Mouse (Mus musculus) ES-Bruce4 (cell line): Measurements from ENCODE around the gene Zcchc14. TPM values are rescaled to one million over a fixed set of nuclear protein-coding genes. Genes with fewer than 3 reads are reported as not detected.

Source experiments
- H3K27ac ChIP-seq: 2 replicates; pipeline ENCODE4 v1.5.1; 2012; ENCODE audit warnings: low read length, inconsistent platforms; ENCODE audit not compliant: insufficient read depth
- H3K27me3 ChIP-seq: 2 replicates; pipeline ENCODE4 v1.6.1; 2012; ENCODE audit warnings: mild to moderate bottlenecking, low read length, inconsistent platforms; ENCODE audit not compliant: control insufficient read depth, poor library complexity, insufficient read depth, severe bottlenecking
- H3K36me3 ChIP-seq: 2 replicates; pipeline ENCODE4 v1.6.1; 2012; ENCODE audit warnings: inconsistent platforms, mild to moderate bottlenecking, low read length, moderate library complexity; ENCODE audit not compliant: control insufficient read depth, poor library complexity, insufficient read depth, severe bottlenecking
- H3K4me1 ChIP-seq: one replicate; pipeline ENCODE4 v1.8.1; 2011; ENCODE audit warnings: low read length; ENCODE audit not compliant: control insufficient read depth, insufficient read depth
- H3K4me3 ChIP-seq: 2 replicates; pipeline ENCODE4 v1.5.1; 2011; ENCODE audit warnings: low read depth, mild to moderate bottlenecking, low read length
- H3K9ac ChIP-seq: 2 replicates; pipeline ENCODE4 v1.6.1; 2012; ENCODE audit warnings: low read depth, mild to moderate bottlenecking, inconsistent platforms; ENCODE audit not compliant: poor library complexity, severe bottlenecking
- H3K9me3 ChIP-seq: replicated peaks from 2 replicates; pipeline ENCODE4 v1.6.1; 2012; ENCODE audit warnings: mild to moderate bottlenecking, low read length, inconsistent platforms; ENCODE audit not compliant: control insufficient read depth, poor library complexity, insufficient read depth, severe bottlenecking
- CTCF ChIP-seq: IDR thresholded peaks from one replicate; pipeline ENCODE4 v1.8.1; 2011; ENCODE audit warnings: low read depth, low read length
- EP300 ChIP-seq: IDR thresholded peaks from 2 replicates; pipeline ENCODE4 v1.6.1; 2011; ENCODE audit warnings: low read depth, low read length; ENCODE audit not compliant: insufficient read depth
- POLR2A ChIP-seq: IDR thresholded peaks from one replicate; pipeline ENCODE4 v1.8.1; 2011; ENCODE audit warnings: low read length; ENCODE audit not compliant: insufficient read depth
- polyA plus RNA-seq: library from polyadenylated mRNA; stranded (reverse); fragments of >200 nt; gene quantifications from 2 replicates; pipeline ENCODE4 v1.2.4, GENCODE M21; 2011; ENCODE audit warnings: low read depth; ENCODE audit not compliant: missing spikeins, insufficient read depth, insufficient read length

The Zcchc14 gene
- polyA plus RNA-seq, 1 experiment: 39.9 TPM

- Histone ChIP-seq H3K9me3 (no peaks in the 10 kb centered on the region), H3K27ac (no peak overlapping the region), H3K27me3 (no peaks in the 10 kb centered on the region), H3K4me1 (no peaks in the 10 kb centered on the region), H3K9ac (no peak overlapping the region), H3K36me3 (peaks cover 4% of the 10 kb centered on the region), H3K4me3 (no peak overlapping the region)
- no peak for TF ChIP-seq POLR2A
- no peak for TF ChIP-seq CTCF
- TF ChIP-seq EP300: no peak
Observed at GRCm38 (mm10) chr8:121609251-121609650, 43.5 kb downstream of the Zcchc14 start.

- no peak overlapping the region for H3K9ac ChIP-seq
- H3K36me3 ChIP-seq: peaks cover 4% of the 10 kb centered on the region
- no peaks in the 10 kb centered on the region for H3K4me1 ChIP-seq
- no peaks in the 10 kb centered on the region for H3K27me3 ChIP-seq
- H3K4me3 ChIP-seq: no peak overlapping the region
- no peak overlapping the region for H3K27ac ChIP-seq
- H3K9me3 ChIP-seq: no peaks in the 10 kb centered on the region
- no peak for TF ChIP-seq POLR2A
- TF ChIP-seq EP300: no peak
- TF ChIP-seq CTCF: no peak
Observed at GRCm38 (mm10) chr8:121607661-121608060, 45.0 kb downstream of the Zcchc14 start.

DNA sequence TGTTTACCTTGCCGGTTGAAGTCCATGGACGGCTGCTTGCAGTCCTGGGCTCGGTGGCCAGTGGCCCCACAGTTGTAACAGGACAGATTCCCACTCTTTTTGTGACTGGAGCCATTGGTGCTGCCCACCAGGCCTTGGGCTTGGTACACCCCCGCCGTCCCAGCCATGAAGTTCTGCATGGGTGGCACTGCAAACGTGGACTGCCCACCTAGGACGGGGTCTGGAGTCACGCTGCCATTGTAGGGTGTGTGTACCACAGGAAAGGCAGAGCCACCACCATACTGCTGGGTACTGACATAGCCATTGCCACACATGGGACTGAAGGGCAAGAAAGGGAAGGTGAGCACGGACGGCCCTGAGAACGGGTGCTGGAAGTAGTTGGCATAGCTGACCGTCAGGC lies 48.9 kb downstream of the Zcchc14 start:
- Histone ChIP-seq H3K9me3 (no peaks in the 10 kb centered on the region), H3K27me3 (no peaks in the 10 kb centered on the region), H3K36me3 (peaks cover 12% of the 10 kb centered on the region), H3K4me3 (no peak overlapping the region), H3K9ac (no peak overlapping the region), H3K27ac (no peak overlapping the region), H3K4me1 (no peaks in the 10 kb centered on the region)
- TF ChIP-seq POLR2A: no peak
- no peak for TF ChIP-seq CTCF
- TF ChIP-seq EP300: no peak

DNA sequence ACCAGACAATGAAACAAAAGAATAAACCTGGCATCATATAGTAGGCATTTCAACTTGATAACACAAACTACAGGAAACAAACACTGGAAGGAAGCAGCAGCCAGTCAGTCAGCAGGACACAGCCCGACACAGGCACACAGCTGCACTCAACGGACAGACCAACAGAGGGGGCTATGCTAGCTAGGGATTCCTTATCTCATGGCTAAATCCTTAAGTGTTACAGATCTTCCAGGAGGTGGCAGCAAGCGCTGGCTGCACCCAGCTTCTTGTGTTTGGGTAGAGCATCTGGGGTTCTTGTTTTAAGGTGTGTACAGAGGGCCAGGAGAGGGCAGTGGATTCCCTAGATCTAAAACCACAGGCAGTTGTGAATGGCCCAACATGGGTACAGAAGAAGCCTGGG lies 49.8 kb downstream of the Zcchc14 start:
- H3K36me3 ChIP-seq: peaks cover 12% of the 10 kb centered on the region
- no peak for TF ChIP-seq EP300
- peak; percentile 97 for TF ChIP-seq CTCF

GRCm38 (mm10) chr8:121602411-121602810 lies 50.3 kb downstream of the Zcchc14 start:
- Histone ChIP-seq H3K9ac (no peak overlapping the region), H3K4me3 (no peak overlapping the region), H3K36me3 (peaks cover 13% of the 10 kb centered on the region), H3K27me3 (no peaks in the 10 kb centered on the region), H3K9me3 (no peaks in the 10 kb centered on the region), H3K4me1 (no peaks in the 10 kb centered on the region), H3K27ac (no peak overlapping the region)
- TF ChIP-seq POLR2A: no peak
- no peak for TF ChIP-seq EP300
- TF ChIP-seq CTCF: no peak

More for the DNA sequence above, 49.8 kb downstream of the Zcchc14 start:
- Histone ChIP-seq H3K27me3 (no peaks in the 10 kb centered on the region), H3K4me1 (no peaks in the 10 kb centered on the region), H3K9ac (no peak overlapping the region), H3K27ac (no peak overlapping the region), H3K9me3 (no peaks in the 10 kb centered on the region), H3K4me3 (no peak overlapping the region)

GRCm38 (mm10) chr8:121599842-121600241 lies 52.9 kb downstream of the Zcchc14 start:
- peaks cover 19% of the 10 kb centered on the region; the same call in 1 of the 2 replicates for H3K36me3 ChIP-seq
- no peak overlapping the region for H3K27ac ChIP-seq
- no peaks in the 10 kb centered on the region for H3K9me3 ChIP-seq
- H3K9ac ChIP-seq: no peak overlapping the region
- no peaks in the 10 kb centered on the region for H3K27me3 ChIP-seq
- H3K4me3 ChIP-seq: no peak overlapping the region
- no peaks in the 10 kb centered on the region for H3K4me1 ChIP-seq
- TF ChIP-seq EP300 (no peak), CTCF (no peak), POLR2A (no peak)
